Mouse (Mus musculus) MEL (cell line): ENCODE results near the gene Ppp1cc.

Experiments
- BHLHE40 ChIP-seq: IDR thresholded peaks from 2 replicates; pipeline ENCODE4 v1.6.1; 2012; ENCODE audit warnings: low read depth, mild to moderate bottlenecking, inconsistent platforms, low read length, improper control_type of control experiment, borderline replicate concordance
- CHD2 ChIP-seq: IDR thresholded peaks from 2 replicates; pipeline ENCODE4 v1.6.1; 2011; ENCODE audit warnings: low read length, improper control_type of control experiment
- CTCF ChIP-seq, 3 experiments: IDR thresholded peaks in 2 of 3; conservative IDR thresholded peaks in 1 of 3; 2 replicates each; pipeline ENCODE4 v1.5.1; 2011 to 2012; ENCODE audit warnings: low read length in 3 of 3, low read depth in 2 of 3, mild to moderate bottlenecking in 2 of 3, improper control_type of control experiment in 1 of 3, inconsistent platforms in 1 of 3, mixed read lengths in 1 of 3, moderate library complexity in 1 of 3; ENCODE audit not compliant: control insufficient read depth in 1 of 3, insufficient read depth in 1 of 3, poor library complexity in 1 of 3, severe bottlenecking in 1 of 3
- MEF2A ChIP-seq: IDR thresholded peaks from 2 replicates; pipeline ENCODE4 v1.6.1; 2014; ENCODE audit warnings: low read depth, mild to moderate bottlenecking, inconsistent platforms, low read length, improper control_type of control experiment; ENCODE audit not compliant: poor library complexity, insufficient replicate concordance, severe bottlenecking; ENCODE audit errors: extremely low read depth
- MXI1 ChIP-seq: IDR thresholded peaks from 2 replicates; pipeline ENCODE4 v1.6.1; 2011; ENCODE audit warnings: mild to moderate bottlenecking, low read depth, low read length, improper control_type of control experiment
- POLR2A ChIP-seq, 2 experiments: IDR thresholded peaks; 2 replicates each; pipeline ENCODE4 v1.6.1; 2011 to 2012; ENCODE audit warnings: low read length in 2 of 2, mild to moderate bottlenecking in 2 of 2, control low read depth in 1 of 2, improper control_type of control experiment in 1 of 2, low read depth in 1 of 2, moderate library complexity in 1 of 2; ENCODE audit not compliant: control insufficient read depth in 1 of 2, insufficient read depth in 1 of 2, poor library complexity in 1 of 2
- SMC3 ChIP-seq: IDR thresholded peaks from 2 replicates; pipeline ENCODE4 v1.6.1; 2011; ENCODE audit warnings: low read depth, low read length, improper control_type of control experiment
- TCF12 ChIP-seq: IDR thresholded peaks from 2 replicates; pipeline ENCODE4 v1.6.1; 2014; ENCODE audit warnings: low read depth, mild to moderate bottlenecking, inconsistent platforms, low read length, improper control_type of control experiment, moderate library complexity
- ZKSCAN1 ChIP-seq: IDR thresholded peaks from 2 replicates; pipeline ENCODE4 v1.6.1; 2012; ENCODE audit warnings: low read depth, mild to moderate bottlenecking, inconsistent platforms, low read length, improper control_type of control experiment, moderate library complexity

GRCm38 (mm10) chr5:122154006-122154405, 4.1 kb upstream of the Ppp1cc start:
- TF ChIP-seq POLR2A (IDR thresholded peaks at IDR 0.05; ENCODE audit: control insufficient read depth in 1 of 2, insufficient read depth in 1 of 2, low read depth in 1 of 2, low read length in 2 of 2, poor library complexity in 1 of 2): no peak
- no peak for TF ChIP-seq CTCF (IDR thresholded peaks at IDR 0.05 in 2 of 3, conservative IDR thresholded peaks at IDR 0.05 in 1 of 3; ENCODE audit: control insufficient read depth in 1 of 3, insufficient read depth in 1 of 3, low read depth in 2 of 3, low read length in 3 of 3, poor library complexity in 1 of 3, severe bottlenecking in 1 of 3)
- no peak for TF ChIP-seq CHD2
- TF ChIP-seq TCF12: no peak
- TF ChIP-seq ZKSCAN1: no peak
- no peak for TF ChIP-seq MXI1
- no peak for TF ChIP-seq MEF2A
- no peak for TF ChIP-seq SMC3
- TF ChIP-seq BHLHE40: no peak
